Mouse (Mus musculus): Measurements from ENCODE around the gene Olfr715.
"Not testable (repeated sequence)": the region's sequence is repeated elsewhere in the genome, so short reads cannot be mapped to it uniquely, and the experiment has no call there.

Gene Olfr715

GRCm38 (mm10) chr7:107130983-107131382, at the start of gene Olfr715:
Olfr715 (minus strand) TSS chr7:107131083.
- DNase-seq, result not testable (repeated sequence)

GRCm38 (mm10) chr7:107180406-107180805, 49.5 kb upstream of the Olfr715 start:
- DNase-seq, result no peak

DNA sequence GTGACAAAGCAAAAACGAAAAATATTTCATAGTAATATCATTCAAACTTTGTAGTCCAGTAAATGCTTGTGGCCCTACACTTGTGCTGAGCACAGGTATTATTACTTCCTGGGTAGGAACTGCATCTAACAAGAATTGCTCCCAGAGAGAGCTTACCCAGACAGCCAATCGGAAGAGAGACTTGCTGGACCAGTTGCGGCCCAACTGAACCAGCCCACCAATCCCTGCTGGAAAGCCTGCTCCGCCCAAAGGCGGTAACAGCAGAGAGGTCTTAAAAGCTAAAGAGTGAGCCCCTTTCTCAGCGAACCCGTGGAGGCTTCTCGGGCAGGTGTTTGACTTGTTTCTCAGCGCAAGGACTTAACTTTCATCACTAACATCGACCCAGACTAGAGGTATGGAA, 35.8 kb upstream of the Olfr715 start, which contains the start of gene Nlrp14:
Gene Nlrp14, plus strand, starts transcription at position 301 of the 400 bp plus-strand sequence.
- no peak for DNase-seq

DNA sequence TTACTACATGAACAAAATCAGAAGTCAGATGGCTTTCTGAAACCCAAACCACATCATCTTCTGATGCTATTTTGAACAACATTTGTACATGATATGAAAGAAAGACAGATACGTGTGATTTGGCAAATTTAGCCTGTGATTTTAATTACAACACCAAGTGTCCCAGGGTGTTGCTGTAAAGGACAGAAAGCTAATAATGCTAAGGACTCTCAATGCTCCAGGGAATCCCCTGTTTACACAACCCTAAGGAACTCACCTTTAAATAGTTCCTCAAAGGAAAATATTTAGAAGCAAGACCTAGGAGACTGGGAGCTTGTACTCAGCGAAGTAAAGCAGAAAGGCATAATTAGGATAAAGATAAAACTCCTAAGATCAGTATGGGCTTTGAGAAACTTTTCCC, 7.1 kb upstream of the Olfr715 start, which contains the start of gene Olfr716:
Gene Olfr716, plus strand, starts transcription at position 301 of the 400 bp plus-strand sequence.
- DNase-seq, result not testable (repeated sequence)

- not testable (repeated sequence) for DNase-seq
Observed at GRCm38 (mm10) chr7:107110269-107110668, 20.6 kb downstream of the Olfr715 start, which contains the start of gene Olfr715b. Olfr715b (minus strand) TSS chr7:107110369.

DNA sequence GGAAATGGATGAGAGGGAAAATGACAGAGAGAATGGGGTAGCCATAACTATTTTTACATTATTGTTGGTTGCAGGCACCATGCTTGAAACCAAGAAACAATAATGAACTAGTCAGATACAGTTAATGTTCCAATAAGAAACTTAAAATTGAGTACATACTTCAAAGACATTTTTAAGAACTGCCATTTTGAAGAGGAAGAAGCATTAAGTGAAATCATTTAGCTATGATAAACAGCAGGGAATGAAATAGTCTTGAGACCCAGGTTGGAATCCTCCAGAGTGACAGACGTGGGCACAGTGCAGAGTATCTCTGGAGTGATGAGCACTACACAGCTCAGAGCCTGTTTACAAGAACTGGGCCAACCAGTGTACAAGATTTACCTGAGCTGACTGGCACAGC, 38.0 kb downstream of the Olfr715 start, which contains the start of gene Olfr17:
Gene Olfr17, plus strand, starts transcription at position 301 of the 400 bp plus-strand sequence.
- DNase-seq, result no peak
